Mouse (Mus musculus) yolk sac, embryonic 10.5 days (tissue): ENCODE results near the gene Arl2bp.
A peak's percentile ranks its signal among the peaks of the same experiment; 100 is the strongest.

ENCODE experiments used
- DNase-seq: peaks from one replicate; pipeline ENCODE4 v3.0.0-alpha.2; 2017; ENCODE audit warnings: low spot score

Arl2bp gene

DNA sequence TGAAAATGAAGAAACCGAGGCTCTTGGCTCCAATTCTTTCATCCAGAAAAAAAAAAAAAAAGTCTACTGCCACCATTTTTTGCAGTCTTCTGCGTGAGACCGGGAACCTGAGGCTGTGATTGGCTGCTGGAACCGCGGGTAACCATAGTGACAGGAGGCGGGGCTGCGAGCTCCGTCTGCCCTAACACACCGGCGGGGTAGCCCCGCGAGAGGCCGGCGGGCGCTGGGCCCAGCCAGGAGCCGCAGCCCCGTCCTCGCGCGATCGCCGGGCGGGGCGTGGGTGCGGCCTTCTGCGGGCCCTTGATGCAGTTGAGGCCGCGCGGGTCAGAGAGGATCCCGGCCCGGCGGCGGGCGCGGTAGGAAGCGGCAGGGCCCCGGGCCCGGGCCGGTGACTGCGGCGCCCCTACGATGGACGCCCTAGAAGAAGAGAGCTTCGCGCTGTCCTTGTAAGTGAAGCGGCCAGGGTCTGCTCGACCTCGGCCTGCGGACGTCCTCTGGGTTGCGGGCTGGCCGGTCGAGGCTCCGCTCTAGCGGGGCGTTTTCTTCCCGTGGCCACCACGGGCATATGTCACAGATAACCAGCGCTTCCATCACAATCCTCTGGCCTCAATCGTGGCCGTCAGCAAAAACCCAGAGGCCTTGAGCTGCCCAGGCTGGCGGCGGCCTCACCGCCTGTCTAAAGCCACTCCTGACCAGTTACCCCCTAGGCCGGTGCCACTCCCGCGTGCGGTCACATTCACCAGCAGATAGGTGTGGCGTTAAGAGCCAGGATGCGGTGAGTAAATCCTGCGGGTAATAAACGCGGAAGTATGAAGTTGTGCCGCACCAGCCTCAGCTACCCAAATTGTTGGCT, at the start of gene Arl2bp:
Gene Arl2bp (plus strand): TSS at position 145 of the 853 bp plus-strand sequence.
- DNase-seq: peak; percentile 92

DNA sequence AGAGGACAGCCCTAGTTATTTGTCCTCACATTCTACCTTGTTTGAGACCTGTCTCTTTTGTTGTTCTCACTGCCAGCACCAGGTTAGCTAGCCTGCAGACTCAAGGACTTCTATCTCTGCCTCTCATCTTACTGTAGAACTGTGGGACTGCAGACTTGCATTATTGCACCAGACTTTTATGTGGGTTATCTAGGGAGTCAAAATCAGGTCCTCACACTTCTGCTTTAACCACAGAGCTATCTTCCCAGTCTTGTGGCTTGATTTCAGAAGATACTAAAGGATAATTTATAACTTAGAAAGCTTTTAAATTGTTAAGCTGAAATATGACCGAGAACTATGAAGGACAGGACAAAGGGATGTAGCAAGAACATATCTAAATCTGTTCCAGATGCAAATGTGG, 41.5 kb upstream of the Arl2bp start:
- no peak for DNase-seq

DNA sequence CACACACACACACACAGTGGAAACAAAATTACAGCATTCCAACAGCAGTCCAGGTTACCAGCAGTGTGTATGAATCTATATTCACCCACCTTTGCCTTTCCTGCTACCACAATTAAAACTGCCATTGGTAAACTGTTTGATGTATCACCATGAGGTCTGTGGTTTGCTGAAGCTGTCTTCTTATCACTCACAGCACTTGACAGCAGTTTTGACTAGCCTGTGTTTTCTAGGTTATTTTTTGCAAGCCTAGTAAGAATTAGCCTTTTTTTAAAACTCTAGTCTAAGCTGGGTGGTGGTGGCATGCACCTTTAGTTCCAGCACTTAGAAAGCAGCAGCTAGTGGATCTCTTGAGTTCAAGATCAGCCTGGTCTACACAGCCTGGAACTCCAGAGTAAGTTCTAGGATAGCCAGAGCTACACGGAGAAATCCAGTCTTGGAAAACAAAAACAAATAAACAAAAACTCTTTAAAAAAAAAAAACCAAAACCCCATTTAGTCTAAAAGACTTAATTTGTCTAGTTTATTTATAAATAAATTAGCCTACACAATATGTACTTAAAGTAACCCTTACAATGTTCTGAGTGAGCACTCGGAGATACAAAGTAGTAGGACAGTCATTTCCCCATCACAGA, 32.7 kb upstream of the Arl2bp start:
- DNase-seq: no peak

DNA sequence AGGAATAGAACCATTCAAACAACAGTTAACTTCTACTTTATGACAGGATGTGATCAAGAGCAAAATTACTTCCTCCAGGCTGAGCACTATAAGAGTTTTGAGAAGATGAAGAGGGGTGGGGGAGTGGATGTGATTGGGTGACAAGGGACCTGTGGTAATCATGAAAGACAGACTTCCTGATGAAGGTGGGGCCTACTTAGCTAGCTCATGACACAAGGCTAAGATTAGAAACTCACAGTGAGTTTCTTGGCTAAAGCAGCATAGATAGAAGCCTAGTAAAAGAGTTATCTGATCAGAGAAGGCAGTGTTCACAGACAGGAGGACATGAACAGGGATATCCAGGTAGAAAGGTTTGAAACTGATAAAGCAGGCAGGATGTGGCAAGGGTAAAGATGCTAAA, 32.2 kb upstream of the Arl2bp start:
- no peak for DNase-seq

DNA sequence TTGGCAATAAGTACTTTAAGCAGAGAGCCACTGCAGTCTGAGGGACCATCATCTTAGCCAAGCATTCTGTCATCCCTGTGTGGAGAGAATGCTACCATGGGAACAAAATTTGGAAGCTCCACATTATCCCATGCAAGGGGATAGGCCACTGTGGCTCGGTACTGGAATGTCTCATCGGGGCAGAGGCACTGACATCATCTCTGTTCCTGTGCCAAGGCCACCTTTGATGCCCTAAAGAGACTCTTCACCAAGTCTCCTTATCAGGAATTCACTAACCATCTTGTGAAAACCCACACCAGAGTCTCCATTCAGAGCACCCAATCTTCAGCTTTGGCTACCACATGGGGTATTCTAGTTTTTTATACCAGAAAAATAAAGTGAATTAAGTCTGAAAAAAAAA, 25.2 kb upstream of the Arl2bp start:
- no peak for DNase-seq

DNA sequence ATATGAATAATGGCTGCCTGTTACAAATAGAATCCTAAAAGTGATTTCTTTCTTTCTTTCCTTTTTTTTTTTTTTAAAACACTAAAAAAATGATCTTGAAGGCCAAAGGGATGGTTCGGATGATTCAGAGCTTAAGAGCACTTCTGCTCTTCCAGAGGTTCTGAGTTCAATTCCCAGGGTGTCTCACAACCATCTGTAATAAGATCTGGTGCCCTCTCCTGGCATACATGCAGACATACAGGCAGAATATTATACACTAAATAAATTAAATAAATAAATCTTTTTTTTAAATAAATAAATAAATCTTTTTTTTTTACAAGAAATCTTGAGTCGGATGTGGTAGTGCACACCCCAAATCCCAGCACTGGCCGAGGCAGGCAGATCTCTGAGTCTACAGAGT, 24.5 kb upstream of the Arl2bp start:
- no peak for DNase-seq

DNA sequence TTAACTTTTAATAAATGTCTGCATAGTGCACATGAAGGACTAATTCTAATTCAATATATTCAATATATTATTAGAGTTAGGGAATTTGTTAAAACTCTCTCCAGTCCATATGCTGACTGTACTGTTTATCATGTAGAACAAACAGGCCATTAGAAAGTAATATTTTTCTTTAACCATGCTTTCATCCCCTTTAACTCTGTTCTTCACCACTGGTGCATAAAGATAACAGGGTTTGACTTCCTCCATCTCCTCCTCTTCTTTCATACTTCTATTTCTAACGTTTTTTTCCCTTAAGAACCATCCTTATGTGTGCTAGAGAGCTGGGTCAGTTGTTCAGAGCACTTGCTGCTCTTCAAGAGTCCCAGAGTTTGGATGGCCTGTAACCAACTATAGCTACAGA, 21.2 kb upstream of the Arl2bp start:
- no peak for DNase-seq

DNA sequence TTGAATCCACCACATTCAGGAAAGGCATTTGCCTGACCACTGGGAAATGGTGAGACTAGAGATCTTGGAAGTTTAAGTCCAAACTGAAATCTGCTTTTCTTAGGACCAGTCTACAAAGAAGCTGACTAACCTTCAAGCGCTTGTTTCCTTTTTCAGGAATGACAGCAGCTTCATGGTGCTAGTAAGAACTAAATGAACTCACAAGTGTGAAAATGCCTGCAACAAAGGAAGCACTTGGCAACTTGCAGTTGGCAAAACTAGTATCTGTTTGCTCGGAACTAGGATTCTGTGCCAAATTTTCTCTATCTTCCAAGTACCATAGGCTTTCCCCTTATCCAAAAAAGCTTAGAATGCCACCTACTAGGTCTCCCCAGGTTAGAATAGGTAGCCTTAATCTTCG, 20.2 kb upstream of the Arl2bp start:
- no peak for DNase-seq

DNA sequence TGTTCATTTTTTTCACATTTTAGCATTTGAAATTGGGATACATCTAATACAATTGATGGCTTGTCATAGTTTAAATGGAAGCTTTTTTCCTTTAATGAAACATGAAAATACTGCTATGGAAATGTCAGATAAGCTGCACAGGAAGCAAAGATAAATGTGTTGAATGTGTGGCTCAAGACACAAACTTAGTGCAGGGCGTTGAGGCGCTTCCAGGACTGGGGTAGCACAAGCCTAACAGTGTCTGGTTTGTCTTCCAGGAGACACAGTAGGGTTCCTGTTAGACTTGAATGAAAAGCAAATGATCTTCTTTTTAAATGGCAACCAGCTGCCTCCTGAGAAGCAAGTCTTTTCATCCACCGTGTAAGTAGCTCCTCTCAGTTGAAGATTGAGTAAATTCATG, 16.9 kb upstream of the Arl2bp start:
- no peak for DNase-seq

DNA sequence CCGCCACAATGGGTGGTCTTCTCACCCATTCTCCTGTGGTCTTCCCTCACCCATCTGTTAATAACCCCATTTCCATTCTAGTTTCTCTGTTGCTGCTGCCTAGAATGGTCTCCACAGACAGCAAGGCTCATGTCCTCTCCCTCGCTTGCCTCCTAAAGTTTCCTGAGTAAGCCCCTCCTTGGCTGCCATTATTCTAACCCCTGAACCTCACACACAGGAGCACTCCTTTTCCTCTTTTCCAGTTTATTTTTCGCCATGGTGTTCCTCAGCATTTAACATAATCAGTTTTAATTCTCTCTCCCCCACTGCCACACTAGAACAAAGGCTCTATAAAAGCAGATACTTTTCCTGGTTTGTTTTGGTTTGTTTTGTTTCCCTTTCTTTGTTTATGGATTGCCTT, 13.4 kb upstream of the Arl2bp start:
- no peak for DNase-seq

DNA sequence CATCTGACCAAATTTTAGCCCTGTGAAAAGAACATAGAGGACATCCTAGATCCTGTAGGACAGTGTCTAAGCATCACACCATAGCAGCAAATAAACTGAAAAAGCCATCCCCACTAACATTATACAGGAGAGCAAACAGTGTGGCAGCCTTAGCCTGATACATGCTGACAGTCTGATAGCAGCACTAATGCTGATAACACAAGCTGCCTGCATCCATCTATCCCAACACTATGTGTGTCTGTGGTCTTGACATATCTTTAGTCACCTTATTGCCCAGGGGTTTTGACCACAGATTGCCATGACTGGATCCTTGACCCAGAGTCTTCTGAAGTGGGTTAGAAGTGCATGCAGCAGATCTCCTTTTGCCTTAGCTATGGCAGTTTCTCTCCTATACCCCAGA, 11.4 kb upstream of the Arl2bp start:
- no peak for DNase-seq

DNA sequence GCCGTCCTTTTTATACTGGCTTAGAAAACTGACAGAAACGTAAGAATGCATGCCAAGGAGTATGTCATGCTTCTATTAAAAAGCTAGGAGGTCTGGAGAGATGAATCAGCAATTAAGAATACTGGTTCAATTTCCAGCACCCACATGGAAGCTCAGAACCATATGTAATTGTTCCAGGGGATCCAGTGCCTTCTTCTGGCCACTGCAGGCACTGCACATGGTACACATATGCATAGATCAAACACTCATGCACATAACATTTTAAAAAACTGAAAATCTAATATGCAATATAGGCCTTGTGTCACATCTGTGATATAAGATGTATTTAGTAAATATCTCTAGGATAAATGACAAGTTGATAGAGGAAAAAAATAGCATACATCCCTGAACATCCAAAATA, 8.4 kb upstream of the Arl2bp start:
- no peak for DNase-seq

DNA sequence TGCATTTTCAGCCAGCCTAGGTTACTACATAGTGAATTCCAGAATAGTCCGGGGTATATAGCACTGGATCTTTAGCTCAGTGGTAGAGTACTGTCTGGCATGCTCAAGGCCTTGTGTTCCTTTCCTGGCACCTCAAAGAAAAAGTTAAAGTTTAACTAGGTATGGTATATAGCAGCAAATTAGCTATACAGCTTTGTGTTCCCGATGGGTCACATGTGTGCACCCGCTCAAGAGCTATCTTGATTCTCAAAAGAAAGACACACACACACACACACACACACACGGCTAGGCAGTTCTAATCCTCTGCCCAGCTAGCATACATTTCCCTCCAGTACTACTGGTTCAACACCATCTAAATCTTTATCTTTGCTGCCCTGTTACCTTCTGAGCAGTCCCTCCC, 6.0 kb upstream of the Arl2bp start:
- no peak for DNase-seq

DNA sequence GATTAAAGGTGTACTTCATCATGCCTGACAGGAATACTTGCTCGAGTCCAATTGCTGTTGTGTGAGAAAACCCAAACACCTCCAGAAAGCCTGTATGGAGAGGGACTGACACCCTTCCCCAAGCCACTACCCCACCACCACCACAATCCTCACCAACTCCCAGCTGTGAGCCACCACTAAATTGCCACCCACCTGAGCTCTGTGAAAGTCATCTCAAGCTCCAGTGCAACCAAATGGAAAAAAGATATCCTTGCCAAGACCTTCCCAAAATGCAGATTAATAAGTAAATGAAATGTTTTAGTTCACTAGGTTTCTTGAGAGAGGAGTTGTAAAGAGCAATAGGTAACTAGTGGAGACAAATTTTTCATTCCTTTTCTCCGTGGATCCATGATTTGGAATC, 1.7 kb upstream of the Arl2bp start:
- no peak for DNase-seq

DNA sequence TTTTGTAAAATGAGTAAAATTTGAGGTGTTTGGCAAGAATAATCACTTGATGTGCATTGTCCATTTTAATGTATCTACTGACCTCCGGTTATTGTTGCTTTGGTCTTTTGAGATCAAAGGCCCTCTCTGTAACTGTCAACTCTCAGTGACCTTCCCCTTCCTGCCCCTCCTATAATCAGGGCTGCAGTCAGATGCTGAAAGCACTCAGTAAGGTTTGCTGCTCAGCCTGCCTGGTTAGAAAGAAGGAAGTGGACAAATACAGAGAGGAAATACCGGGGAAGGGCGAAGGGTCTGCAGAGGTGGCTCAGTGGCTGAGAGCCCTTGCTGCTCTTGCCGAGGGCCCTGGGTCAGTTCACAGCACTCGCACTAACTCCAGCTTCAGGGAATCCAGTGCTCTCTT, 8.0 kb downstream of the Arl2bp start:
- no peak for DNase-seq

DNA sequence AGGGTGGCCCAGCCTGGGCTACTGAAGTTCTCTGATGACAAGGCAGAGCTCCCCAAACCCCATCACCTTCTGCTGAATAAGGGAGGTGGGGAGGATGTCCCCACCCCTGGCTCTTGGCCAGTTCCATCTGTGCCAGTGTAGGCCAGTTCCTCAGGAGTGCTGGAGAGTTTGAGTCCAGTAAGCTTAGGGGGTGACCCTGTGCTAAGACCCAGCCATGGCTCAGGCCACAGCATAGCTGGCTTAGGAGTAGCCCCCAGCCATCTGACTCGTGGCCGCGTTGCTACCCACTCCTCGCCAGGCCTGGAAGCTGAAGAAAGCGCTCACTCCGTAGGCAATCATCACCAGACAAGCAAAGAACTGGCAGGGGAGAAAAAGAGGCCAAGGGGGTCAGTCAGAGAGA, 9.5 kb downstream of the Arl2bp start:
- no peak for DNase-seq

DNA sequence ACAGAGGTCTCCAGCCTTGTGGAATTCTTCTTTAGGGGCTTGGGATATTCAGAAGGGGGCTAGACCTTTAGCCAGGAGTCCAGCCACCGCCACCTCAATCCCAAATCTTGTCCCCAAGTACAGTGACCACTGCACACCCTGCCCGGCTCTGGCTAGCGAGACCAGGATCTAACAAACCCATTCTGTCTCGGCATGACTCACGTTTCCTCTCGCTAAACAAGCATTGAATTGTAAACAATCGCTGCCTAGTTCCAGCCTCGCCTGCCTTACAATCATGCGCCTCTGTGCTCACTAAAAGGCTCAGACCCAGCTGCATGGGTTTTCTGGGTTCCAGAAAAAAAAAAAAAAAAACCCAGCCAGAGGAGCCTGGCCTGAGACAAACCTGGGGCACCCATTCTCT, 12.2 kb downstream of the Arl2bp start:
- DNase-seq: peak; percentile 38

DNA sequence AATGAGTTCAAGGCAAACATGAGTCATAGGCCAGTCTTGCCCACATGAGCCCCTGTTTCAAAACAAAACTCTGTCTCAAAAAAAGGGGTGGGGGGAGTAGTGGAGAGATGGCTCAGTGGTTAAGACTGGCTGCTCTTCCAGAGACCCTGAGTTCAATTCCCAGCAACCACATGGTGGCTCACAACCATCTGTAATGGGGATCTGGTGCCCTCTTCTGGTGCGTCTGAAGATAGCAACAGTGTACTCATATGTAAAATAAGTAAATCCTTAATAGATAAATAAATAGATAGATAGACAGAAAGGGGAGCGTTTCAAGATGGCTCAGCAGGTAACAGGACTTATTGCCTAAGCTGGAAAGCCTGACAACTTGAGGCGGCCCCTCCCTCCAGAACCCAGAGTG, 14.0 kb downstream of the Arl2bp start:
- no peak for DNase-seq

DNA sequence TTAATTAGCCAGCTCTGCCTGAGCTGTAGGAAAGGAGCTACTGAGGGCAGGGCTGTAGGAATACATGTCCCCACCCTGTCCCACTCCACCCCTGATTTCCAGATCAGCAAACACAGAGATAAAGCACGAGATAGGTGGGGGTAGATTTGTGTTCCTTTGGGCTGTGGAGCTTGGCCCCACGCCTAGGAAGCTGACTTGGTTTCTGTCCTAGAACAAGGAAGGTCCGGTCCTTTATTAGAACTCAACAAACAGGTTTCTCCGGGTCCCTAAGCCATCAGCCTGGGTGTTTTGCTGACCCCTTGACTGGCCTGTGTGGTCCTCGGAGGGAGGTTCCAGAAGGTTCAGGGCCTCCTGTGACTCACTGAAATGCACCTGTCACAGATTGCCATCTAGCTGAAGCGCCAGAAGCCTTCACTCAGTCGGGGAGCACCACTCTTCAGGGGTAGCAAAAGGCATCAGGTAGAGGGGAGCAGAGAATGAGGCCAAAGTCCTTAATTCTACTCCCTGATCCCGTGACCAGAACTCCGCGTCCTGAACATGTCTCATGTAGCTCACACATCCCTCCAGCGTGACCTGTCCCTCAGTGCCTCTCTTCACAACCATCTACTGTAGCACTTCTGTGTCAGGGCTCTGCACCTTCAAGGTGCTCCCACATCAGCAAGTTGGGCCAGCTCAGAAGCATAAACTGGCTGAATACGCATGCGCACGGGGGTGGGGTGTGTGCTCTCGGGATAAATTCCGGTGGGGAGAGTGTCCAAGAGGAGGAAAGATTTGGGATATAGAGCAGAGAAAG, 16.5 kb downstream of the Arl2bp start:
- no peak for DNase-seq

DNA sequence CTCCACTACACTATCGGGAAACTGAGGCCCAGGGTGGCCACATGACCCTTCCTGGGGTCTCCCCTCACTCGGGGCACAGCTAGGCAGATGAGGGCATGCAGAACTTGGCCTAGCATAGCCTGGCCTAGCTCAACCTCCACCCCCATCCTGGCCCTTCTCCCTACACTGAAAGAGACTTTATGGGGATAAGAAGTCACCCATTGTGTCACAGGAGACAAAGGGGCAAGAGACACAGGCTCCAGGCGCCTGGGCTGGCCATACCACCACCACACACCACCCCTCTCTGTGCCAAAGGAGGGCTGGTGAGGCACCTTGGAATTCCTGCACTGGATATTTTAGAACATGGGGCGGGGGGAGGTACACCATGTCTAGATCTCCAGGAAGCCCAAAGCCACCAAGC, 17.9 kb downstream of the Arl2bp start:
- DNase-seq: no peak

DNA sequence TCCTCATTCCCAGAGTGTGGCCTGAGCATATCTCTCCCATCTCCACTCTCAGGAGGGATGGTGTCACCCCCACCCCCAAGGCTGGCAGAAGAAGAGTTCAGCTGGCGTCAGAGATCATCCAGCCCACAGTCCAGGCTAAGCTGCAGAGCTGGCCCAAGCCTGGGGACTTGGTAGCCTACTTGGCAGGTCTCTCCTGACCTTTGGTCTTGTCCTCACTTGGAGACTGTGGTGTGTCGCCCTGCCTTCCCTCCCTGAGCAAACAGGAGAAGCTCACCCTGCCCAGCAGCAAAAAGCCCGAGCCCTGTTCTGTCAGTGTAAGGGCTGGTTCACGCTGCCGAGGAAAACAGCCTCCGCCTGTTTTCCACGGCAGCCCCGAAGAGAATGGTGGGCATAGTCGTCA, 19.6 kb downstream of the Arl2bp start:
- peak; percentile 75 for DNase-seq

DNA sequence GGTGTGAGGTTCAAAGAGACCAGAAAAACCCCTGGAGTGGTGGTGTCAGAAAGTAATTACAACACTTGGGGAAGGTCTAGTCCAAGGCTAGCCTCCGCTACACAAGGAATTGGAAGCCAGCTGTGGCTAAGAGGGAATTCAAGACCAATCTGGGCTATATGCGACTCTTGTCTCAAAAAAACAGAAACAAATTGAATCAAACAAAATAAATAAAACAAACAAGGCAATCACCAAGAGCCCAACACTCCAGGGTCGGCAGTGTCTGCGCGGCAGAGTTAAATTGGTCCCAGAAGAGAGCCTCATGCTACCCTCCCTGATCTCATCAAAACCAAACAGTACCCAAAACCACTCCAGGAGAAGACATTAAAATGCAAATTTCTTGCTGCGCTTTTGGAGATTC, 28.3 kb downstream of the Arl2bp start:
- no peak for DNase-seq

DNA sequence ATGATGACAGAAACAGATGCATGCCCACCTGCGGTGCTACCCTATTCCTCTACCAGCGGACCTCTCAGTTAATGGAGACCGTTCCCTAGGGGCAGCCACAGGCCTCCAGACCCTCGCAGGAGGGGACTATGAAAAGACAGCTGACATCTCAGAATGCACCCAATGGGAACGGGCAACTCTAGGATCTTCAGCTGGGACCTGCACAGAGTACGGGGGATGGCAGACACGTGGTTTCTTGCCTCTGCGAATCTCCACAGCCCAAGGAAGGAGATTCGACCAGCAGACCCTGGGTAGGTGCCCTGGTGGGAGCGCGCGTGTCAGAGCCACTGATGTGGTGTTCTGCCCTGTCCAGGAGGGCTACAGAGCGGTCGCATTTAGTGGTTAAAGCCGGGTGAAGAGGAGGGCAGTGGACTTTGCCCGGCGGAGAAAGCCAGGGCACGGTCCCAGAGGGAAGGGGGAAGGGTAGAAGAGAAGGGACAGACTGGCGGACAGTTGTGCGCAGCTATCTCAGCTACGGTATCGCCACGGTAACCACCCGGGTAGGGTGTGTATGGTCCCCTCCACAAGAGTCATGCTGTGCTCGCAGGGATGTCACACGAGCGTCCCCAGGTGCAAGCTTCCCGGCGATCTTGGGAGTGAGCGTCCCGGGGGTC, 29.1 kb downstream of the Arl2bp start:
- DNase-seq: no peak
